Mouse (Mus musculus): ENCODE data around the gene Gfy. TPM values are rescaled to one million over a fixed set of nuclear protein-coding genes. Genes with fewer than 3 reads are reported as not detected.
"Not testable (repeated sequence)": the region's sequence is repeated elsewhere in the genome, so short reads cannot be mapped to it uniquely, and the experiment has no call there.

The Gfy gene
- polyA plus RNA-seq, 1 experiment from 2014 or later: not detected

GRCm38 (mm10) chr7:45153052-45153451 is 26.3 kb downstream of the Gfy start:
- H3K4me2 ChIP-seq: 0 out of 2 replicates have a peak overlapping the region, but pooled peaks have one; percentile 69
- WGBS: 94% methylated on average over 2 of the region's 2 CpGs
- H3K4me1 ChIP-seq: peaks cover 18% of the 10 kb centered on the region
- not testable (repeated sequence) for H3K9me3 ChIP-seq; ATAC-seq (replicated peaks); H3K4me3 ChIP-seq; H3K27ac ChIP-seq; H3K36me3 ChIP-seq (replicated peaks); H3K27me3 ChIP-seq (replicated peaks)
- H3K9ac ChIP-seq: peak overlapping the region; percentile 71; the same call in 1 of the 2 replicates

- peaks cover 18% of the 10 kb centered on the region for H3K4me1 ChIP-seq
- 62% methylated on average over 11 of the region's 11 CpGs for WGBS
- no peaks in the 10 kb centered on the region for H3K36me3 ChIP-seq (replicated peaks)
- no peaks in the 10 kb centered on the region for H3K27me3 ChIP-seq (replicated peaks)
- H3K4me3 ChIP-seq: no peak overlapping the region
- no peak for ATAC-seq (replicated peaks)
- no peak overlapping the region for H3K27ac ChIP-seq
- no peak overlapping the region for H3K9ac ChIP-seq
- H3K4me2 ChIP-seq: no peak overlapping the region
- no peaks in the 10 kb centered on the region for H3K9me3 ChIP-seq
Measured at GRCm38 (mm10) chr7:45151303-45151702, 28.1 kb downstream of the Gfy start.

GRCm38 (mm10) chr7:45150321-45150720 is 29.0 kb downstream of the Gfy start:
- Histone ChIP-seq H3K9me3 (no peaks in the 10 kb centered on the region), H3K9ac (no peak overlapping the region), H3K36me3 (replicated peaks) (no peaks in the 10 kb centered on the region), H3K4me3 (no peak overlapping the region), H3K27ac (no peak overlapping the region), H3K4me1 (peaks cover 12% of the 10 kb centered on the region), H3K4me2 (no peak overlapping the region), H3K27me3 (replicated peaks) (no peaks in the 10 kb centered on the region)
- 65% methylated on average over 4 of the region's 4 CpGs for WGBS
- ATAC-seq (replicated peaks): no peak

GRCm38 (mm10) chr7:45149545-45149944 is 29.8 kb downstream of the Gfy start:
- WGBS: 24% methylated on average over 6 of the region's 6 CpGs
- no peaks in the 10 kb centered on the region for H3K27me3 ChIP-seq (replicated peaks)
- no peak overlapping the region for H3K9ac ChIP-seq
- no peaks in the 10 kb centered on the region for H3K9me3 ChIP-seq
- H3K27ac ChIP-seq: no peak overlapping the region
- peaks cover 6% of the 10 kb centered on the region for H3K4me1 ChIP-seq
- no peak for ATAC-seq (replicated peaks)
- no peak overlapping the region for H3K4me2 ChIP-seq
- H3K4me3 ChIP-seq: no peak overlapping the region
- H3K36me3 ChIP-seq (replicated peaks): no peaks in the 10 kb centered on the region

GRCm38 (mm10) chr7:45148534-45149098 is 30.8 kb downstream of the Gfy start:
- Histone ChIP-seq H3K4me2 (no peak overlapping the region), H3K27me3 (replicated peaks) (no peaks in the 10 kb centered on the region), H3K9me3 (no peaks in the 10 kb centered on the region), H3K4me3 (no peak overlapping the region), H3K36me3 (replicated peaks) (no peaks in the 10 kb centered on the region), H3K9ac (no peak overlapping the region), H3K4me1 (peaks cover 5% of the 10 kb centered on the region), H3K27ac (no peak overlapping the region)
- 61% methylated on average over 4 of the region's 4 CpGs for WGBS
- no peak for ATAC-seq (replicated peaks)

- Histone ChIP-seq H3K36me3 (replicated peaks) (no peaks in the 10 kb centered on the region), H3K4me3 (no peak overlapping the region), H3K9ac (no peak overlapping the region), H3K27me3 (replicated peaks) (no peaks in the 10 kb centered on the region), H3K9me3 (no peaks in the 10 kb centered on the region), H3K4me2 (no peak overlapping the region), H3K4me1 (no peaks in the 10 kb centered on the region), H3K27ac (no peak overlapping the region)
- WGBS: 92% methylated on average over 11 of the region's 11 CpGs
- no peak for ATAC-seq (replicated peaks)
Measured at GRCm38 (mm10) chr7:45147899-45148298, 31.5 kb downstream of the Gfy start.

- 95% methylated on average over 11 of the region's 11 CpGs for WGBS
- Histone ChIP-seq H3K27ac (no peak overlapping the region), H3K4me1 (no peaks in the 10 kb centered on the region), H3K9ac (no peak overlapping the region), H3K27me3 (replicated peaks) (no peaks in the 10 kb centered on the region), H3K4me3 (no peak overlapping the region), H3K36me3 (replicated peaks) (no peaks in the 10 kb centered on the region), H3K4me2 (no peak overlapping the region), H3K9me3 (no peaks in the 10 kb centered on the region)
- no peak for ATAC-seq (replicated peaks)
Measured at GRCm38 (mm10) chr7:45147267-45147666, 32.1 kb downstream of the Gfy start.

- H3K9me3 ChIP-seq: no peaks in the 10 kb centered on the region
- H3K27me3 ChIP-seq (replicated peaks): no peaks in the 10 kb centered on the region
- WGBS: 92% methylated on average over 8 of the region's 8 CpGs
- no peaks in the 10 kb centered on the region for H3K36me3 ChIP-seq (replicated peaks)
- no peaks in the 10 kb centered on the region for H3K4me1 ChIP-seq
- no peak overlapping the region for H3K27ac ChIP-seq
- ATAC-seq (replicated peaks): no peak
- H3K4me3 ChIP-seq: no peak overlapping the region
- no peak overlapping the region for H3K9ac ChIP-seq
- no peak overlapping the region for H3K4me2 ChIP-seq
Measured at GRCm38 (mm10) chr7:45145460-45145859, 33.9 kb downstream of the Gfy start.

GRCm38 (mm10) chr7:45144368-45145174 is 34.8 kb downstream of the Gfy start:
- H3K9ac ChIP-seq: no peak overlapping the region
- WGBS: 88% methylated on average over 13 of the region's 13 CpGs
- no peaks in the 10 kb centered on the region for H3K27me3 ChIP-seq (replicated peaks)
- no peaks in the 10 kb centered on the region for H3K9me3 ChIP-seq
- no peak overlapping the region for H3K27ac ChIP-seq
- H3K4me3 ChIP-seq: no peak overlapping the region
- H3K4me2 ChIP-seq: no peak overlapping the region
- no peaks in the 10 kb centered on the region for H3K4me1 ChIP-seq
- no peak for ATAC-seq (replicated peaks)
- H3K36me3 ChIP-seq (replicated peaks): no peaks in the 10 kb centered on the region

- no peak overlapping the region for H3K4me2 ChIP-seq
- H3K27ac ChIP-seq: no peak overlapping the region
- H3K9me3 ChIP-seq: no peaks in the 10 kb centered on the region
- 91% methylated on average over 5 of the region's 5 CpGs for WGBS
- no peaks in the 10 kb centered on the region for H3K27me3 ChIP-seq (replicated peaks)
- no peaks in the 10 kb centered on the region for H3K4me1 ChIP-seq
- H3K9ac ChIP-seq: no peak overlapping the region
- H3K4me3 ChIP-seq: no peak overlapping the region
- H3K36me3 ChIP-seq (replicated peaks): no peaks in the 10 kb centered on the region
- ATAC-seq (replicated peaks): no peak
Measured at GRCm38 (mm10) chr7:45141914-45142313, 37.5 kb downstream of the Gfy start.

GRCm38 (mm10) chr7:45141319-45141718 is 38.0 kb downstream of the Gfy start:
- Histone ChIP-seq H3K4me3 (no peak overlapping the region), H3K4me2 (no peak overlapping the region), H3K27ac (no peak overlapping the region), H3K9ac (no peak overlapping the region), H3K9me3 (no peaks in the 10 kb centered on the region), H3K4me1 (peaks cover 2% of the 10 kb centered on the region; the same call in 1 of the 2 replicates), H3K36me3 (replicated peaks) (no peaks in the 10 kb centered on the region), H3K27me3 (replicated peaks) (no peaks in the 10 kb centered on the region)
- ATAC-seq (replicated peaks): no peak
- 91% methylated on average over 3 of the region's 3 CpGs for whole genome bisulfite sequencing

GRCm38 (mm10) chr7:45139904-45140723 is 39.3 kb downstream of the Gfy start:
- H3K27me3 ChIP-seq (replicated peaks): no peaks in the 10 kb centered on the region
- H3K4me3 ChIP-seq: no peak overlapping the region
- no peak for ATAC-seq (replicated peaks)
- 81% methylated on average over 8 of the region's 8 CpGs for WGBS
- H3K9me3 ChIP-seq: no peaks in the 10 kb centered on the region
- no peak overlapping the region for H3K27ac ChIP-seq
- no peak overlapping the region for H3K4me2 ChIP-seq
- H3K36me3 ChIP-seq (replicated peaks): no peaks in the 10 kb centered on the region
- H3K9ac ChIP-seq: no peak overlapping the region
- H3K4me1 ChIP-seq: peaks cover 8% of the 10 kb centered on the region; the same call in 1 of the 2 replicates
